Mouse (Mus musculus) hindbrain, embryonic 16.5 days (tissue): ENCODE data around the gene Hist1h2bh. TPM values are rescaled to one million over a fixed set of nuclear protein-coding genes. Genes with fewer than 3 reads are reported as not detected.
"Not testable (repeated sequence)": the region's sequence is repeated elsewhere in the genome, so short reads cannot be mapped to it uniquely, and the experiment has no call there.

Experiments used
- ATAC-seq: fragments of 200-750 bp; cut with Nextera tagmentation; 2 replicates; pipeline ENCODE4 v1.8.0; 2017; ENCODE audit warnings: moderate TSS enrichment, moderate library complexity
- H3K27ac ChIP-seq: fragments of 300-500 bp; sonication (generic); 2 replicates; pipeline ENCODE4 v1.5.1; 2014; ENCODE audit warnings: low read depth, mild to moderate bottlenecking, control low read depth, low read length, moderate library complexity
- H3K27me3 ChIP-seq: fragments of 300-500 bp; sonication (generic); replicated peaks from 2 replicates; pipeline ENCODE4 v1.6.1; 2014; ENCODE audit warnings: low read length; ENCODE audit not compliant: control insufficient read depth, insufficient read depth
- H3K36me3 ChIP-seq: fragments of 300-500 bp; sonication (generic); 2 replicates; pipeline ENCODE4 v1.6.1; 2014; ENCODE audit warnings: mild to moderate bottlenecking, low read length, moderate library complexity, mixed read lengths; ENCODE audit not compliant: control insufficient read depth, insufficient read depth
- H3K4me1 ChIP-seq: fragments of 300-500 bp; sonication (generic); 2 replicates; pipeline ENCODE4 v1.6.1; 2014; ENCODE audit warnings: low read depth, low read length; ENCODE audit not compliant: control insufficient read depth, insufficient read depth
- H3K4me2 ChIP-seq: fragments of 300-500 bp; sonication (generic); 2 replicates; pipeline ENCODE4 v1.6.1; 2014; ENCODE audit warnings: mild to moderate bottlenecking, low read length, control low read depth, moderate library complexity
- H3K4me3 ChIP-seq: fragments of 300-500 bp; sonication (generic); 2 replicates; pipeline ENCODE4 v1.5.1; 2014; ENCODE audit warnings: mild to moderate bottlenecking, low read length, control low read depth, moderate library complexity
- H3K9ac ChIP-seq: fragments of 300-500 bp; sonication (generic); 2 replicates; pipeline ENCODE4 v1.6.1; 2014; ENCODE audit warnings: low read depth, mild to moderate bottlenecking, control low read depth, low read length, moderate library complexity
- H3K9me3 ChIP-seq: fragments of 300-500 bp; sonication (generic); 2 replicates; pipeline ENCODE4 v1.6.1; 2014; ENCODE audit warnings: mild to moderate bottlenecking, low read length, moderate library complexity; ENCODE audit not compliant: control insufficient read depth
- WGBS: fragments of 180-500 bp; shearing (Covaris S2); extraction: QIAGEN DNeasy Blood & Tissue Kit; methylation state at CpG from one replicate; pipeline ENCODE4 v1.1.7; 2014; 5-methylcytosine and 5-hydroxymethylcytosine counted together
- polyA plus RNA-seq: library from polyadenylated mRNA; unstranded; fragments of >200 nt; fragmentation: Nextera tagmentation; extraction: Ambion mirVana; gene quantifications from 2 replicates; pipeline ENCODE4 v1.2.1, GENCODE M21; 2015

Gene Hist1h2bh
- polyA plus RNA-seq, 1 experiment from 2014 or later = 0.29 TPM

GRCm38 (mm10) chr13:23574546-23575170 lies 31.5 kb upstream of the Hist1h2bh start:
- H3K36me3 ChIP-seq, ATAC-seq, H3K9me3 ChIP-seq, H3K27me3 ChIP-seq, H3K9ac ChIP-seq: not testable (repeated sequence)
- WGBS = 0% methylated on average over 5 of the region's 39 CpGs
- H3K4me2 ChIP-seq = peak overlapping the region; percentile 71
- peaks cover 26% of the 10 kb centered on the region for H3K4me1 ChIP-seq
- H3K27ac ChIP-seq = peak overlapping the region; percentile 74
- peak overlapping the region; percentile 34 for H3K4me3 ChIP-seq

- Histone ChIP-seq H3K27ac (peak within 1 kb of the TSS; percentile 75), H3K4me1 (peaks cover 26% of the 10 kb centered on the region), H3K4me3 (peak within 1 kb of the TSS; percentile 37), H3K4me2 (peak within 1 kb of the TSS; percentile 71)
- peak; percentile 92 for ATAC-seq
- not testable (repeated sequence) for H3K9ac ChIP-seq, H3K36me3 ChIP-seq, H3K27me3 ChIP-seq, H3K9me3 ChIP-seq
- under 1% methylated on average over 19 of the region's 42 CpGs for WGBS
These were observed 30.8 kb upstream of the Hist1h2bh start, which contains the start of the genes Hist1h2bf and Hist1h2ad for GRCm38 (mm10) chr13:23573898-23574524. Hist1h2bf (minus strand) TSS chr13:23574196. Hist1h2ad (plus strand) TSS chr13:23574381.

- H3K9ac ChIP-seq, H3K9me3 ChIP-seq, H3K27me3 ChIP-seq, ATAC-seq, H3K36me3 ChIP-seq: not testable (repeated sequence)
- peak overlapping the region; percentile 53 for H3K4me2 ChIP-seq
- peak overlapping the region; percentile 37 for H3K4me3 ChIP-seq
- H3K4me1 ChIP-seq = peaks cover 26% of the 10 kb centered on the region
- peak overlapping the region; percentile 75 for H3K27ac ChIP-seq
- WGBS = 15% methylated on average over 14 of the region's 20 CpGs
These were observed 30.1 kb upstream of the Hist1h2bh start for GRCm38 (mm10) chr13:23573034-23573897.

- H3K4me2 ChIP-seq = peak overlapping the region; percentile 53
- H3K9ac ChIP-seq = no peak overlapping the region
- H3K9me3 ChIP-seq = no peaks in the 10 kb centered on the region
- peak overlapping the region; percentile 44 for H3K4me3 ChIP-seq
- no peak for ATAC-seq
- H3K4me1 ChIP-seq = peaks cover 26% of the 10 kb centered on the region
- H3K27ac ChIP-seq = no peak overlapping the region
- 40% methylated on average over 2 of the region's 2 CpGs for WGBS
- no peaks in the 10 kb centered on the region for H3K27me3 ChIP-seq
- no peaks in the 10 kb centered on the region for H3K36me3 ChIP-seq
These were observed 29.2 kb upstream of the Hist1h2bh start for GRCm38 (mm10) chr13:23572218-23573033.

- Histone ChIP-seq H3K27ac (peak overlapping the region; percentile 90), H3K4me3 (peak overlapping the region; percentile 44), H3K9ac (peak overlapping the region; percentile 54; the same call in 1 of the 2 replicates), H3K4me1 (peaks cover 25% of the 10 kb centered on the region), H3K4me2 (peak overlapping the region; percentile 53)
- H3K36me3 ChIP-seq, ATAC-seq, H3K9me3 ChIP-seq, H3K27me3 ChIP-seq: not testable (repeated sequence)
- WGBS = 0% methylated on average over 9 of the region's 34 CpGs
These were observed 28.5 kb upstream of the Hist1h2bh start for GRCm38 (mm10) chr13:23571504-23572217.

GRCm38 (mm10) chr13:23571022-23571503 lies 27.9 kb upstream of the Hist1h2bh start, which contains the start of the genes Hist1h2ae and Hist1h2bg:
Hist1h2ae (minus strand) TSS chr13:23571220.
Hist1h2bg (plus strand) TSS chr13:23571396.
- no peaks in the 10 kb centered on the region for H3K27me3 ChIP-seq

GRCm38 (mm10) chr13:23570261-23571021 lies 27.2 kb upstream of the Hist1h2bh start:
- H3K27ac ChIP-seq = peak overlapping the region; percentile 90
- WGBS = 2% methylated on average over 12 of the region's 41 CpGs
- not testable (repeated sequence) for H3K36me3 ChIP-seq, H3K9me3 ChIP-seq, ATAC-seq, H3K27me3 ChIP-seq
- peak overlapping the region; percentile 44 for H3K4me3 ChIP-seq
- H3K4me1 ChIP-seq = peaks cover 18% of the 10 kb centered on the region
- H3K4me2 ChIP-seq = peak overlapping the region; percentile 53
- H3K9ac ChIP-seq = peak overlapping the region; percentile 57

More at GRCm38 (mm10) chr13:23571022-23571503, 27.9 kb upstream of the Hist1h2bh start, which contains the start of the genes Hist1h2ae and Hist1h2bg:
- Histone ChIP-seq H3K4me2 (peak within 1 kb of the TSS; percentile 53), H3K9me3 (no peaks in the 10 kb centered on the region), H3K4me1 (peaks cover 19% of the 10 kb centered on the region), H3K27ac (peak within 1 kb of the TSS; percentile 90), H3K9ac (peak within 1 kb of the TSS; percentile 57), H3K36me3 (no peaks in the 10 kb centered on the region), H3K4me3 (peak within 1 kb of the TSS; percentile 44)
- under 1% methylated on average over 18 of the region's 18 CpGs for WGBS
- ATAC-seq = peak; percentile 95
